Mouse (Mus musculus) lung, adult 2 months (tissue): ENCODE measurements around the gene Ilf2.

ENCODE experiments used
- CTCF ChIP-seq: fragments of 200-500 bp; IDR thresholded peaks from 2 replicates; pipeline ENCODE4 v1.5.1; 2011; ENCODE audit warnings: mild to moderate bottlenecking, low read length, control low read depth; ENCODE audit not compliant: insufficient read depth
- POLR2A ChIP-seq: fragments of 200-500 bp; IDR thresholded peaks from 2 replicates; pipeline ENCODE4 v1.6.1; 2011; ENCODE audit warnings: low read depth, mild to moderate bottlenecking, control low read depth, low read length, borderline replicate concordance; ENCODE audit errors: extremely low read depth

GRCm38 (mm10) chr3:90447123-90447494, 28.8 kb upstream of the Ilf2 start:
- TF ChIP-seq CTCF (no peak), POLR2A (0 out of 2 replicates have a peak, but pooled peaks have one; percentile 25)
